Mouse (Mus musculus) lung, postnatal 0 days (tissue): ENCODE results near the gene Opa3. TPM values are rescaled to one million over a fixed set of nuclear protein-coding genes. Genes with fewer than 3 reads are reported as not detected.

ENCODE experiments used
- ATAC-seq: fragments of 200-750 bp; cut with Nextera tagmentation; 2 replicates; pipeline ENCODE4 v1.8.0; 2017; ENCODE audit warnings: moderate library complexity
- DNase-seq: peaks from one replicate; pipeline ENCODE4 v3.0.0-alpha.2; 2016; ENCODE audit warnings: low spot score
- H3K27ac ChIP-seq: fragments of 300-500 bp; sonication (generic); 2 replicates; pipeline ENCODE4 v1.5.1; 2014; ENCODE audit warnings: antibody characterized with exemption, mild to moderate bottlenecking, low read length, mixed read lengths
- H3K27me3 ChIP-seq: fragments of 300-500 bp; sonication (generic); replicated peaks from 2 replicates; pipeline ENCODE4 v1.6.1; 2014; ENCODE audit warnings: low read length, mixed read lengths; ENCODE audit not compliant: insufficient read depth
- H3K36me3 ChIP-seq: fragments of 300-500 bp; sonication (generic); 2 replicates; pipeline ENCODE4 v1.6.1; 2014; ENCODE audit warnings: low read length, mixed read lengths; ENCODE audit not compliant: insufficient read depth
- H3K4me1 ChIP-seq: fragments of 300-500 bp; sonication (generic); 2 replicates; pipeline ENCODE4 v1.6.1; 2014; ENCODE audit warnings: antibody characterized with exemption, low read depth, low read length, mixed read lengths; ENCODE audit not compliant: insufficient read depth
- H3K4me2 ChIP-seq: fragments of 300-500 bp; sonication (generic); replicated peaks from 2 replicates; pipeline ENCODE4 v1.6.1; 2014; ENCODE audit warnings: low read depth, mild to moderate bottlenecking, low read length, moderate library complexity, mixed read lengths
- H3K4me3 ChIP-seq: fragments of 300-500 bp; sonication (generic); 2 replicates; pipeline ENCODE4 v1.5.1; 2014; ENCODE audit warnings: low read depth, low read length
- H3K9ac ChIP-seq: fragments of 300-500 bp; sonication (generic); replicated peaks from 2 replicates; pipeline ENCODE4 v1.6.1; 2014; ENCODE audit warnings: low read depth, mild to moderate bottlenecking
- H3K9me3 ChIP-seq: fragments of 300-500 bp; sonication (generic); 2 replicates; pipeline ENCODE4 v1.6.1; 2016; ENCODE audit warnings: low read length, mixed read lengths
- CTCF ChIP-seq: IDR thresholded peaks from 2 replicates; pipeline ENCODE4 v1.5.1; 2016; ENCODE audit warnings: antibody characterized with exemption, mild to moderate bottlenecking
- EP300 ChIP-seq: IDR thresholded peaks from 2 replicates; pipeline ENCODE4 v1.6.1; 2016; ENCODE audit warnings: antibody characterized with exemption, mild to moderate bottlenecking, control low read depth
- WGBS: fragments of 180-500 bp; shearing (Covaris S2); extraction: QIAGEN DNeasy Blood & Tissue Kit; methylation state at CpG from one replicate; pipeline ENCODE4 v1.1.7; 2014; 5-methylcytosine and 5-hydroxymethylcytosine counted together
- polyA plus RNA-seq: library from polyadenylated mRNA; unstranded; fragments of >200 nt; fragmentation: Nextera tagmentation; extraction: Ambion mirVana; gene quantifications from 2 replicates; pipeline ENCODE4 v1.2.1, GENCODE M21; 2015

Opa3 gene
- polyA plus RNA-seq, 1 experiment from 2014 or later: 19.0 TPM

GRCm38 (mm10) chr7:19202065-19202850 is 25.9 kb upstream of the Opa3 start:
- peaks cover 12% of the 10 kb centered on the region for H3K36me3 ChIP-seq
- H3K27ac ChIP-seq: no peak overlapping the region
- no peaks in the 10 kb centered on the region for H3K27me3 ChIP-seq
- WGBS: 66% methylated on average over 15 of the region's 15 CpGs
- no peak overlapping the region for H3K4me3 ChIP-seq
- H3K4me2 ChIP-seq: no peak overlapping the region
- H3K4me1 ChIP-seq: no peaks in the 10 kb centered on the region
- ATAC-seq: peak; percentile 33; the same call in 1 of the 2 replicates
- no peak for TF ChIP-seq CTCF
- H3K9me3 ChIP-seq: no peaks in the 10 kb centered on the region
- H3K9ac ChIP-seq: no peak overlapping the region
- DNase-seq: no peak

GRCm38 (mm10) chr7:19208201-19208910 is 19.8 kb upstream of the Opa3 start:
- ATAC-seq: no peak
- WGBS: 76% methylated on average over 13 of the region's 13 CpGs

GRCm38 (mm10) chr7:19208944-19209472 is 19.1 kb upstream of the Opa3 start:
- Histone ChIP-seq H3K27me3 (no peaks in the 10 kb centered on the region), H3K36me3 (peaks cover 4% of the 10 kb centered on the region; the same call in 1 of the 2 replicates), H3K4me1 (no peaks in the 10 kb centered on the region), H3K9me3 (no peaks in the 10 kb centered on the region), H3K27ac (no peak overlapping the region), H3K4me3 (no peak overlapping the region), H3K4me2 (no peak overlapping the region), H3K9ac (no peak overlapping the region)
- peak; percentile 95 for TF ChIP-seq CTCF
- no peak for TF ChIP-seq EP300
- ATAC-seq (no peak), DNase-seq (peak; percentile 65)
- 40% methylated on average over 7 of the region's 7 CpGs for WGBS

More at GRCm38 (mm10) chr7:19208201-19208910, 19.8 kb upstream of the Opa3 start:
- H3K27me3 ChIP-seq: no peaks in the 10 kb centered on the region
- no peaks in the 10 kb centered on the region for H3K9me3 ChIP-seq
- DNase-seq: no peak
- no peak overlapping the region for H3K27ac ChIP-seq
- H3K9ac ChIP-seq: no peak overlapping the region
- H3K36me3 ChIP-seq: peaks cover 4% of the 10 kb centered on the region; the same call in 1 of the 2 replicates
- H3K4me1 ChIP-seq: no peaks in the 10 kb centered on the region
- H3K4me2 ChIP-seq: no peak overlapping the region
- H3K4me3 ChIP-seq: no peak overlapping the region
- TF ChIP-seq CTCF (no peak), EP300 (no peak)

GRCm38 (mm10) chr7:19209494-19209893 is 18.6 kb upstream of the Opa3 start:
- ATAC-seq (no peak), DNase-seq (no peak)
- Histone ChIP-seq H3K4me2 (no peak overlapping the region), H3K27me3 (no peaks in the 10 kb centered on the region), H3K9ac (no peak overlapping the region), H3K36me3 (peaks cover 4% of the 10 kb centered on the region; the same call in 1 of the 2 replicates), H3K4me1 (no peaks in the 10 kb centered on the region), H3K27ac (no peak overlapping the region), H3K4me3 (no peak overlapping the region), H3K9me3 (no peaks in the 10 kb centered on the region)
- TF ChIP-seq CTCF (no peak), EP300 (no peak)
- 80% methylated on average over 4 of the region's 4 CpGs for WGBS

- H3K27ac ChIP-seq: no peak overlapping the region
- ATAC-seq: no peak
- TF ChIP-seq CTCF (peak; percentile 53), EP300 (no peak)
- H3K9me3 ChIP-seq: no peaks in the 10 kb centered on the region
- no peak overlapping the region for H3K9ac ChIP-seq
- no peak for DNase-seq
- WGBS: 88% methylated on average over 5 of the region's 5 CpGs
- H3K4me1 ChIP-seq: no peaks in the 10 kb centered on the region
- peaks cover 4% of the 10 kb centered on the region; the same call in 1 of the 2 replicates for H3K36me3 ChIP-seq
- no peak overlapping the region for H3K4me2 ChIP-seq
- H3K4me3 ChIP-seq: no peak overlapping the region
- H3K27me3 ChIP-seq: no peaks in the 10 kb centered on the region
Observed at GRCm38 (mm10) chr7:19210010-19210409, 18.1 kb upstream of the Opa3 start.

GRCm38 (mm10) chr7:19211041-19211675 is 17.0 kb upstream of the Opa3 start:
- TF ChIP-seq EP300 (peak; percentile 34; the same call in 1 of the 2 replicates), CTCF (no peak)
- no peaks in the 10 kb centered on the region for H3K36me3 ChIP-seq
- no peaks in the 10 kb centered on the region for H3K9me3 ChIP-seq
- ATAC-seq: peak; percentile 29; the same call in 1 of the 2 replicates
- no peak for DNase-seq
- no peak overlapping the region for H3K4me3 ChIP-seq
- no peaks in the 10 kb centered on the region for H3K4me1 ChIP-seq
- no peak overlapping the region for H3K27ac ChIP-seq
- WGBS: 32% methylated on average over 5 of the region's 5 CpGs
- H3K27me3 ChIP-seq: no peaks in the 10 kb centered on the region
- H3K9ac ChIP-seq: no peak overlapping the region
- H3K4me2 ChIP-seq: no peak overlapping the region
